13 mouse cellular contexts compared by ENCODE assay signal in genomic region chr4:117405999-117406398, GRCm38 (mm10).
A peak's percentile ranks its signal among the peaks of the same experiment; 100 is the strongest.
DNase-seq lines count a peak whose midpoint lies in the region; ATAC-seq and TF ChIP-seq lines count a peak whose summit lies in the region.
"Had no signal": no experiment of that assay in that cellular context is flagged by ENCODE, and none has a peak within 500 bp of the region (broad histone marks: within the 10 kb centered on the region; RNA-seq: fewer than 3 reads in every experiment).

No protein-coding gene starts in this region.

- no peaks in the 10 kb centered on the region for H3K36me3 ChIP-seq in heart, embryonic 13.5 days
- H3K36me3 ChIP-seq in limb, embryonic 14.5 days (ENCODE audit: control insufficient read depth, insufficient read depth, low read length): no peaks in the 10 kb centered on the region
- H3K36me3 ChIP-seq: stomach, embryonic 15.5 days had no signal

- peaks cover 24% of the 10 kb centered on the region for H3K4me1 ChIP-seq in heart, embryonic 13.5 days
- peaks cover 23% of the 10 kb centered on the region for H3K4me1 ChIP-seq in limb, embryonic 14.5 days (ENCODE audit: control insufficient read depth, insufficient read depth, low read length)

- H3K27me3 ChIP-seq in heart, embryonic 13.5 days (replicated peaks): peaks cover 35% of the 10 kb centered on the region; the same call in 1 of the 2 replicates
- no peaks in the 10 kb centered on the region for H3K27me3 ChIP-seq in limb, embryonic 14.5 days (ENCODE audit: control insufficient read depth, insufficient read depth, low read length)
- H3K27me3 ChIP-seq: stomach, embryonic 15.5 days had no signal

- no peak overlapping the region for H3K4me3 ChIP-seq in heart, embryonic 13.5 days
- H3K4me3 ChIP-seq in limb, embryonic 14.5 days (replicated peaks; ENCODE audit: low read length): no peak overlapping the region
- H3K4me3 ChIP-seq: stomach, embryonic 15.5 days had no signal

- 16% methylated on average over 9 of the region's 9 CpGs for WGBS in heart, embryonic 13.5 days
- 22% methylated on average over 9 of the region's 9 CpGs for WGBS in limb, embryonic 14.5 days

- no peak for ATAC-seq in heart, embryonic 13.5 days (ENCODE audit: extremely low read depth, insufficient number of reproducible peaks, low FRiP score, low TSS enrichment)
- ATAC-seq in limb, embryonic 14.5 days (ENCODE audit: low FRiP score, low read depth): 0 out of 2 replicates have a peak, but pooled peaks have one; percentile 25

- H3K9me3 ChIP-seq in heart, embryonic 13.5 days: no peaks in the 10 kb centered on the region
- H3K9me3 ChIP-seq in limb, embryonic 14.5 days (ENCODE audit: control insufficient read depth, low read length): no peaks in the 10 kb centered on the region
- H3K9me3 ChIP-seq: stomach, embryonic 15.5 days had no signal

- TF ChIP-seq POLR2A in limb, embryonic 14.5 days (IDR thresholded peaks at IDR 0.05; ENCODE audit: borderline replicate concordance, extremely low read depth, insufficient read depth, insufficient read length): no peak

- peak; percentile 24 for DNase-seq in embryo, embryonic 10.5 days (ENCODE audit: low spot score)
- DNase-seq in embryo, embryonic 10 days (ENCODE audit: low spot score): no peak
- peak; percentile 37 to 39 for DNase-seq in right cerebral cortex, postnatal 10 days (ENCODE audit: low spot score in 2 of 2)
- DNase-seq in right cerebral cortex, postnatal 25 days: no peak
- peak; percentile 8 for DNase-seq in limb, embryonic 14.5 days (ENCODE audit: low spot score)
- DNase-seq in liver: no peak
- no peak for DNase-seq in c-Kit-positive CD71-positive TER-119-positive erythroid progenitor cells, embryonic 14.5 days (ENCODE audit: low spot score)
- DNase-seq: adrenal gland, postnatal 14 days; gastrocnemius, postnatal 14 days; kidney, postnatal 10 days; lung, postnatal 36 days had no signal

- H3K9ac ChIP-seq in heart, embryonic 13.5 days: 0 out of 2 replicates have a peak overlapping the region, but pooled peaks have one; percentile 13
- no peak overlapping the region for H3K9ac ChIP-seq in limb, embryonic 14.5 days (ENCODE audit: low read depth, low read length, severe bottlenecking)
- H3K9ac ChIP-seq: stomach, embryonic 15.5 days had no signal

- no peak overlapping the region for H3K27ac ChIP-seq in heart, embryonic 13.5 days (replicated peaks)
- H3K27ac ChIP-seq in limb, embryonic 14.5 days (replicated peaks; ENCODE audit: low read depth, low read length): no peak overlapping the region
- H3K27ac ChIP-seq: stomach, embryonic 15.5 days had no signal

- peak overlapping the region; percentile 24 for H3K4me2 ChIP-seq in heart, embryonic 13.5 days
- H3K4me2 ChIP-seq in limb, embryonic 14.5 days (replicated peaks; ENCODE audit: low read depth, low read length, severe bottlenecking): 0 out of 2 replicates have a peak overlapping the region, but pooled peaks have one; percentile 1
- H3K4me2 ChIP-seq: stomach, embryonic 15.5 days had no signal

Comparison
In these comparisons a context has a peak if more than half of its experiments do, and no peak if none do; other contexts are left out.
1. DNase-seq: peak in embryo, embryonic 10.5 days (single experiment), right cerebral cortex, postnatal 10 days (2 of 2) and limb, embryonic 14.5 days (single experiment); none in embryo, embryonic 10 days (single experiment), right cerebral cortex, postnatal 25 days (single experiment), liver (single experiment) and c-Kit-positive CD71-positive TER-119-positive erythroid progenitor cells, embryonic 14.5 days (single experiment).